Mouse (Mus musculus): ENCODE results near the gene Arl13a. TPM values are rescaled to one million over a fixed set of nuclear protein-coding genes. Genes with fewer than 3 reads are reported as not detected.
"Not testable (repeated sequence)": the region's sequence is repeated elsewhere in the genome, so short reads cannot be mapped to it uniquely, and the experiment has no call there.

Gene Arl13a
- not detected for total RNA-seq (2021)
- long read RNA-seq, experiment 1 = 0 reads
- long read RNA-seq, experiment 2 = 0 reads

DNA sequence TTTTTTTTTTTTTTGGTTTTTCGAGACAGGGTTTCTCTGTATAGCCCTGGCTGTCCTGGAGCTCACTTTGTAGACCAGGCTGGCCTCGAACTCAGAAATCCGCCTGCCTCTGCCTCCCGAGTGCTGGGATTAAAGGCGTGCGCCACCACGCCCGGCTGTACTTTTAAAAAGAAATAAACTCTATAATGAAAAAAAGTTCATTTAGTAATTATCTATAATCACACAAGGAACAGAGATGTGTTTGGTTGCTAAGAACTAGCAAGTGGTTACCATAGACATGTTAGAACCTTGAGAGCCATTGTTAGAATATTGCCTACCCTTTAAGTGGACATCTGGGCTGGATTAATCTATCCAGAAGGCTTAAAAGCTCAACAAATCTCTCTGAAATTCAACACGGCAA is at the start of gene Arl13a:
Arl13a (plus strand) TSS at position 301 of the 400 bp plus-strand sequence.
- intact Hi-C loops (cut with DNase I) = not testable (repeated sequence)

DNA sequence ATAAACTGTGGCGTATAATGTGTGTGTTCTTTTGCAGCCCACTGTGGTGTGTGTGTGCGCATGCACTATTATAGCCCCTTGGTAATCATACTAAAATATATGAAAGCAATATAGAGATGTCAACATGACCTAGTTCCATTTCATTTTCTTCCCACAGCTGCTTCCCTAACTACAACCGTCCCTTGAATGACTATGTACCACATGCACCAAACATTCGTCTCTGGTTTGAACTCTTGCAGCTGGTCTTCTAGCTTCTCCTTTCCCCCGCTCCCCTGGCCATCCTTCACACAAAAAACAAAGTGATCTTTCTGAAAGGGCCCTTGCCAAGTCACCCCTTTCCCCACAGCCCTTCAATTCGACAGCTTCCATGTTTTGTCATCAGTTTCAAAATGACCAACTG is 47.3 kb upstream of the Arl13a start:
- intact Hi-C loops (cut with DNase I) = no loop called here

More for the DNA sequence above, at the start of gene Arl13a:
- not testable (repeated sequence) for DNase-seq

DNA sequence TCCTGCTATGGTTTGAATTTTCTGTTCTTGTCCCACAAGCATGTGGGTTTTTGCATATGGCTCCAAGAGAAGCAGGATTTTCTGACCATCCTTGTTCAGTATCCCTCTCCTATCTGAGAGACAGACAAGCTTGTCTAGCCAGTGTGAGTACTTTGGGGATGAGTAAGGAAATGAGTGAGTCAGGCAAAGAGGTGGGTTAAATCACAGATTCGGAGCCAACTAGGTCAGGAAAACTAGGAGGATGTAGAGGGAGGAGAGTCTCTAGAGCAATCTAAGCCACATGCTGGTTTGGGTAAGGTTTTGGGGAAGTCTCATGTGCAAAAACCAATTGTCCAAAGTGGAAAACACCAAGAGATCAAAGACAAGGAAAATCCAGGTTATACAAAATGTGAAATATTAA is 45.8 kb upstream of the Arl13a start:
- intact Hi-C loops (cut with DNase I) = no loop called here
- DNase-seq = no peak

More for the DNA sequence above, 47.3 kb upstream of the Arl13a start:
- no peak for DNase-seq

DNA sequence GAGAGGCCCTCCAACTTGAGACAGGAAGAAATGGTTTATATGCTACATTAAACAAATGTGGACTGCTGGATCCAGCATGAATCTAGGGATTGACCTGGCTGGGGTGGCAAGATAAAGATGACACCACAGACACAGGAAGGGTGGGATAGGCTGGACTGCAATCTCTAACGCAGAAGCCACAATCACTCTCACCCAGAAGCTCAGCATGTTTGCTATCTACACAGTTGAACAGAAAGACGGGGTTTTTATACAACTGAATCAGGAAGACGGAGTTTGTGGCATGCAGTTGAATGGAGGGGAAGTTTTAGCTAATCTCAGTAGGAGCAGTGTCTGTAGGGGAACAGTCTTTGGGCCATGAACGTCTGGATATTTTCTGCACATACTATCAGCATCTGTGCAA is 45.3 kb upstream of the Arl13a start:
- intact Hi-C loops (cut with DNase I) = no loop called here
- no peak for DNase-seq

DNA sequence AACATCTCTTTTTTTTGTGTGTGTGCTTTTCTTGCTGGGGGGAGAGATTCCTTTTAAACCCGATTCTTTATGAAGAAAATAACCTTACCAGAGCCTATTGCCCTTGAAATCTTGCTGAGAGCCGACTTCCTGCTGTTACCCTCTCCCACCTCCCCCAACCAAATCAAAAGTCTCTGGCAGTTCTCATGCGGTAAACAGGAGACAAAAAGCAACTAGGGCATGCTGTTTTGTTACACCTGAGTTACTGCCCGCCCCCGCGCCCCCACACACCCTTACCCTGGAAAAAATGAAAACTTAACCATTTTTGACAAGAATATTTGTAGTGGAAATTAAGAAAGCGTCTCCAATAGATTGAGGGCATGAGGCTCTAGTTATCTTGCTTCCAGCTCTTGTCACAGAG is 29.1 kb upstream of the Arl13a start:
- DNase-seq = no peak
- intact Hi-C loops (cut with DNase I) = no loop called here

DNA sequence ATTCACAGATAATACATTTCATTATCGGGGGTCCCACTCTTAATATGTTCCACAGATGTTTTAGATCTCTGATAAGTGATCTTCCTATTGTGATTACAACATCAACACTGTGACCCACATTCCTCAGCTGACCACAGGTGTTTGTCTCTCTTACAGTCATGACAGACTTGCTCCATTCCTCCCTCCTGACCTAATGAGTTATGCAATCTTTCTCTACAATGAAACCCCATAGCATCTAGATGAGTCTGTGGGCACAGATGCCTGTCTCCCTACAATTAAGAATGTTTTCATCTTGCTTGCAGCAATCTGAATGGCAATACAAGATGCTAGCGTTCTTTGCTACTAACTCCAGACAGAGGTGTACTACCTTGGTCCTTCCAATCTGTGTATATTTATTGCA is 26.9 kb upstream of the Arl13a start:
- intact Hi-C loops (cut with DNase I) = no loop called here
- no peak for DNase-seq

DNA sequence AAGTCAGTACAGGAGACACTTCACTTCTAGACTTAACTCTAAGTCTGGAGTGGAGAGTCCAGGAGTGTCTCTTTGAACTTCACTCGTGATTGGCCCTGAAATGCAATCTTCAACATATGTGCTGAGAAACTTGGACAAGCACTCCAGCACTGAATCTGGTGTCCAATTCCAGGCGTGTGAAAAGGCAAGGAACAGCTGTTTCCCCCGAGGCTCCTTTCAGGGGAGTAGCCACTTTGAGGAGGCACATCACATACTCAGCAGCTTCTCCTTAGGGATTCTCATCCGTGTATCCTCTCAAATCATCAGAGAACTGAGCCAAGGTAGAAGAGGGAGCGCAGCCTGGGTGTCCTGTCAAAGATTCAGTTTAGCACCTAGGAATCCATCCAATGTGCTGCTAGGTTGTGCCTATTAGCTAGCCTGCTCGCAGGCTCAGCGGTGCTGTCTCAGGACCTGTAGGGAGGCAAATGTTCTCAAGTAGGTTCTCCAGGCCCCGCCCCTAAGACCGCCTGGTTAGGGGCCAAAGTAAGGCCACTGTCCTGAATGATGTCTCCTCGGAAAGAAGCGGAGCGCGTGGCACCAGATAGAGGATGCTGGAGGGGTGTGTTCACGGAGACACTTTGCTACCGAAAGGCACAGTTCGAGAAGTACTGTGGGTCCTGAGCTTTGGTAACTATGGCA is 25.1 kb upstream of the Arl13a start, which contains the start of gene Xkrx:
Xkrx (minus strand) TSS at position 34 of the 678 bp plus-strand sequence.
- no peak for DNase-seq
- intact Hi-C loops (cut with DNase I) = no loop called here

DNA sequence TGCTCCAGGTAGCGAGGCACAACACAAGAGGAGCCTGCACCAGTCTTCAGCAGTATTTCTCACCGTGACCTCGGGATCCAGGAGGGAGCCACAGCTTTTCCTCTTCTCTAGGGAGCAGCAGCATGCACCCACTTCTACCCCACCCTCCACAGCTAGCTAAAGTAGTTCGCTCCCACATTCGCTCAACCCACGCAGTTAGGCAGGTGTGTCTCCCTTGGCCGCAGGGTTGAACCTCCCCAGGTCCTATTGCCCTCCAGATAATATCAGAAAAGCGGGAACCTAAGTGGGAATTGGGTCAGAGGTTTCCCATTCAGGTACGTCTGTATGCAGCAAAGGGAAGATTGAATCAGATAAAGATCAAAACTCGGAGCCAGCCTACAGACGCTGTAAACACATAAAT is 24.5 kb upstream of the Arl13a start:
- intact Hi-C loops (cut with DNase I) = no loop called here
- DNase-seq = no peak

DNA sequence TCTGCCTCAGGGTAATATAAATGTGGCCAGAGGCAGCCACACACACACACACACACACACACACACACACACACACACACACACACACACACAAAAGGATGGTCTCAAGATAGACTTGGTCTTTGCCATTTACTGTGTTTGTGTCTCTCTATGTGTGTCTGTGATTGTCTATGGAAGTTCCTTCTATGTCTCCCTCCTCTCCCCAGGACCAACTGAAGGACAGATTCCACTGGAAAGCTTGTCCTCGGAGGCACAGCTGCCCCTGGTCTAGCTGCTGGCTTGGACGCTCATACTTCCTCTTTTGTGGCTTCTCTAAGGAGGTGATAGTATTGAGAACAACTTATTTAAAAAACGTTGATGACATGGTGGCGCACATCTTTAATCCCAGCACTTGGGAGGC is 23.8 kb upstream of the Arl13a start:
- DNase-seq = no peak
- intact Hi-C loops (cut with DNase I) = no loop called here

DNA sequence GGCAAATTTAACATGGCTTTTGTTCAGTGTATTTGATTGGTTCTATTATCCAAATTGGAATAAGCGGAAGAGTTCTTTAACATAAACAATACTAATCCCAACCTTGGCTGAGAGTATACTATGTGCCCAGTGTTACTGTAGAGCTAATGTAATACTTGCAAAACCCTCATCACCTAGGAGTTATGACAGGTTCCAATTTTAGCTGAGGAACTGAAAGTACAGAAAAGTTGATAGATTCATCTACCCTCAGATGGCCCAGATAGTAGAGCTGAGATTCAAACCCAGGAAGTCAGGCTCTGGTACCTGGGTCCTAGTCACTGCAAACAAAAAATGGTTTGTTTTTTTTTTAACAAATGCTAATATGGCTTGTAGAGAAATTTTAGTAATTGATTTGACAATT is 16.7 kb upstream of the Arl13a start:
- intact Hi-C loops (cut with DNase I) = no loop called here
- DNase-seq = no peak

DNA sequence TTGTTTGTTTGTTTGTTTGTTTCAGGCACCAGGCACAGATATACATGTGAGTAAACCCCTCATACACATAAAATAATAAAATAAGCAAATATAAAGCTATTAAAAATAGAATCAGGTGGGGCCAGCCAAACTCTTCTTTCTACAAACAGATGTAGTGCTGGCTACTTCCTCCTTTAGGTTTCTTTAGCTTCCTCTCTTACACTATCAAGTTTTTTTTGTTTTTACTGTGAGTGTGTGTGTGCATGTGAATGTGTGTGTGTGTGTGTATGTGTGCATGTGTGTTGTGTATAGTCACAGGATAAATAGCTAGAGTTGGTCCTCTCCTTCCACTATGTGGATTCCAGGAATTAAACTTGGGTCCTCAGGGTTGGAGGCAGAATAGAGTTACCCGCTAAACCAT is 12.6 kb upstream of the Arl13a start:
- DNase-seq = no peak
- intact Hi-C loops (cut with DNase I) = no loop called here

DNA sequence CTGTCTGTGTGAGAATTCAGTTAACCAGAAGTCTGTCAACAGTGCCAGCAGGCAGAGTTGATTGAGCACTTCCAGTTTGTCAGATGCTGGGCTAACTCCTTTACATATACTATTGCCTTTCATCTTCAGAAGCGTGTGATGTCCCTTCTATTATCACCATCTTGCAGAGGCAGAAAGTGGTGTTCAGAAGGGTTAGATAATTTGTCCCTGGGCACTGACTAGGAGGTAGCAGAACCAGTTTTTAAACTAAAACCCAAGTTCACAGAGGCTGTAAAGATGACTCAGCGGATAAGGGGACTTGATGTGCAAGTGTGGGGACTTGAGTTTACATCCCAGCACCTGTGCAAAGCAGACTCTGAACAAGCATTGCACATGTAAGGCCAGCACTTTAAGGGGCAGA is 21.2 kb downstream of the Arl13a start:
- intact Hi-C loops (cut with DNase I) = no loop called here
- no peak for DNase-seq

DNA sequence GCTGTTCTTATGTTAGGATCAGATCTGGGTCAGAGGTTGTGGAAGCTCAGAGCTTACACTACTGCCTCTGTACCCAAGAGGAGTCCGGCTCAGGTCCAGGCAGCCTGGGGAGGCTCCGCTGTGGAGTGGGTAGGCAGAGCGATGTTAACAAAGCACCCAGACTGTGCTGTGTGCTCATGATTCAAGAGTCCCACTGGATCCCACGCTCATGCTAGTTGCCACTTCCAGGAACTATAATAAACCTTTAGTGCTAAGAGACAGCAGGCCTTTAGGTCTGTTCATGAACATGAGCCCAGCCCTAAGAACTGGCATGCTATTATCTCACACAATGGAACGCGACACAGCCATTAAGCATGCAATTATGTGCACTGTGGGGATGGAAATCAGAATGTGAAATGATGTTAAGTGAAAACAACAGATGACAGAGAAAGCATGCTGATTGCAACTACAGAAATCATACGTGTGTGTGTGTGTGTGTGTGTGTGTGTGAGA is 23.9 kb downstream of the Arl13a start:
- intact Hi-C loops (cut with DNase I) = no loop called here
- no peak for DNase-seq

DNA sequence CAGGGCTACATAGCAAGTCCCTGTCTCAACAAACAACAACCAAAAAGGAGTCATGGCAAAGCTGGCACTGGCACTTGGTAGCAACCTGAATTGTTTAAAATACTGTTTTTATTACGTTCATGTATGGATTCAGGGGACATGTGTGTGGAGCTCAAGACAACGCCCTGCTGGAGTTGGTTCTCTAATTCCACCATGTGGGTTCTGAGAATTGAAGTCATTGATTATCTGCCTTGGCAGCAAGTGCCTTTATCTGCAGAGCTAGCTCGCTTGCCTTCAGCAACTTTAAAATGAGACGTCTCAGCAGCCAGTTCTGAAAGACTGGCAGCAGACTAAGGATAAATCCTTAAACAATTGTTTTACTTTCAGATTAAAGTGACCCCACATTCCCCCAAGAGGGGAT is 30.9 kb downstream of the Arl13a start:
- intact Hi-C loops (cut with DNase I) = no loop called here
- no peak for DNase-seq

DNA sequence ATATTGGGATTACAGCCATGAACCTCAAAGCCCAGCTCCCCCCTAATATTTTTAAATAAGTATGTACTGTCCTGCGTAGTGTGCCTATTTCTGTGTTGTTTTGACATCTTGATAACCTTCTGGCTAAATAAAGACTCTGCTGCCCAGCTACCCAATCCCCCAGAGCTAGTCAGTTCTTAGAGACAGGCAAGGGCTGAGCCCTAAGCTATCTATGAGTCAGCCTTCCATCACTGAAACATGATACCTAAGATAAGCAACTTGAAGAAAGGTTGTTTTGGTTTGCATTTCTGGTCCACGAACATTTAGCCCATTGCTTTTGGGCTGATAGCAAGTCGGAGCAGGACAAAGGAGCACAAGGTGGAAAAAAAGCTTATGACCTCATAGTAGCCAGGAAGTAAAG is 33.3 kb downstream of the Arl13a start:
- DNase-seq = no peak
- intact Hi-C loops (cut with DNase I) = no loop called here

DNA sequence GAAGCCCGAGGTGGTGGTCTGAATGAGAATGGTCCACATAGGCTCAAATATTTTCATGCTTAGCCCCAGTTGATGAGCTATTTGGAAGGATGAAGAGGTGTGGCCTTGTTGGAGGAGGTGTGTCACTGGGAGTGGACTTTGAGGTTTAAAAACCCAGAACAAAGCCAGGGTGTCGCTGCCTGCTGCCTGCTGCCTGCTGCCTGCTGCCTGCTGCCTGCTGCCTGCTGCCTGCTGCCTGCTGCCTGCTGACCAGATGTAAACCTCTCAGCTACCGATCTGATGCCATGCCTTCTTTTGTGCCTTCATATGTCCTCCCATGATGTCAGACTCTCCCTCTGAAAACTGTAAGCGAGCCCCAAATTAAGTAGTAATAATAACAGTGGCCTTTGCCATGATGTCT is 34.6 kb downstream of the Arl13a start, which contains the start of gene Nox1:
Nox1 (minus strand) TSS at position 101 of the 400 bp plus-strand sequence.
- intact Hi-C loops (cut with DNase I) = no loop called here
- DNase-seq = no peak

DNA sequence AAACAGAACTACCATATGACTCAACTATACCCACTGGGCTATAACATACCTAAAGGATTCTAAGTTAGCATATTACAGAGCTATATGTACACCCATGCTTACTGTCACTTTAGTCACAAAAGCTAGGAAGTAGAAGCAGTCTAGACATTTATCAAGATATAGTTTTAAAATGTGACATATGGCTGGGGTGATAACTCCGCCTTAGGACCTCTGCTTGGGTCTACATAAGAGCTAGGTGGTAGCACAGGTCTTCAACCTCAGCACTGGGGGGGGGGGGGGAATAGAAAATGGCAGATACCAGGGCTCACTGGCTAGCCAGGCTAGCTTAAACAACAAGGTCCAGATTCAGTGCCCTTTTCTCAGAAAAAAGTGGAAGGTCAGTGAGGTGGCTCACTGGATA is 45.7 kb downstream of the Arl13a start:
- intact Hi-C loops (cut with DNase I) = no loop called here
- DNase-seq = no peak

DNA sequence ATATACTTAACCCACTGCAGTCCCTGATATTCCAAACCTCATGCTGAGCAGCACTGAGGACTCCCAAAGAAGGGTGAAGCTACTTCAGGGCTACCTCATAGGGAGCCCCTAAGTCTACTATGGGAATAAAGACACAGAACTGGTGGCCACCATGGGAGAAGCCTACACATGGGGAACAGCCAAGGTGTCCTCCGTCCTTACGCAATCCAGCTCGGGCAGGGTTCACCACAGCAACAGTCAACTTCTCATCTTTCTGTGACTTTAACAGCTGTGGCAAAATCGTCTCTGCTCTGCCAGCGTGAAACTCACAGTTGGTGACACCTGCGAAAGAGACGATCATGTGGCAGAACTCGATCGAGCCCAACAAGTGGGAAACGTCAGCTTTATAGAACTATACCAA is 51.0 kb downstream of the Arl13a start:
- intact Hi-C loops (cut with DNase I) = no loop called here

DNA sequence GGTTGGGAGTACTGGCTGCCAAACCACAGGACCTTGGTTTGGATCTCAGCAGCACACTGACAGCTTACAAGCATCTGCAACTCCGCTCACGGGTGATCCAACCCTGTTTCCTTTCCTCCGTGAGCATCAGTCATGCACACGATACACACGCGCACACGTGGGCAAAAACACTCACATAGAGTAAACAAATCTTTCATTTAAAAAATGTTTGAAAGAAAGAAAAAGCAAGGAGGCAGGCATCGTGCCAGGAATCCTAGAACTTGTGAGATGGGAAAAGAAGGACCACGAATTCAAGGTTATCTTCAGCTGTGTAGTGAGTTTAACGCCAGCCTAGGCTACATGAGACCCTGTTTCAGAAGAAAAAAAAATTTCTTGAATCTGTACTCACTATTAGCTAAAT is 58.6 kb downstream of the Arl13a start:
- intact Hi-C loops (cut with DNase I) = no loop called here

More for the DNA sequence above, 51.0 kb downstream of the Arl13a start:
- no peak for DNase-seq

DNA sequence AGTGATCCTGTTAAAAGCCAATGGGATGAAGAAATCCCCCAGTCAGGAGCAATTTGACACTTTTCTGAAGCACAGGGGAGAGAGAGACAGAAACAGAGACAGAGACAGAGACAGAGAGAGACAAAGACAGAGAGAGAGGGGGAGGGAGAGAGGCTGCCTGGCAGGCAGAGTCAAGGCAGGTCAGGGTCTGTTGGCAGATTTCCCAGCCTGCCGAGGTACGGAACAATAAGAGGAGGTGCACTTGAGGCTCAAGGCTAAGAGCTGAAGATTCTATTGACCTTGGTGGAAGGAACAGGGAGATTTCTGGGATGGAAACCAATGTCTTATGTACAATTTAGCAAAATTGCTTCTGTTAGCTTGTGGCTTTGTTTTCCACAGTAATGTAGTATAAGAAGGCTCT is 60.9 kb downstream of the Arl13a start:
- intact Hi-C loops (cut with DNase I) = no loop called here
- peak in 1 of 2 experiments; percentile 22 for DNase-seq

More for the DNA sequence above, 58.6 kb downstream of the Arl13a start:
- no peak for DNase-seq
